Mouse (Mus musculus): ENCODE data around the gene Rnf135.
"Not testable (repeated sequence)": the region's sequence is repeated elsewhere in the genome, so short reads cannot be mapped to it uniquely, and the experiment has no call there.

Gene Rnf135

DNA sequence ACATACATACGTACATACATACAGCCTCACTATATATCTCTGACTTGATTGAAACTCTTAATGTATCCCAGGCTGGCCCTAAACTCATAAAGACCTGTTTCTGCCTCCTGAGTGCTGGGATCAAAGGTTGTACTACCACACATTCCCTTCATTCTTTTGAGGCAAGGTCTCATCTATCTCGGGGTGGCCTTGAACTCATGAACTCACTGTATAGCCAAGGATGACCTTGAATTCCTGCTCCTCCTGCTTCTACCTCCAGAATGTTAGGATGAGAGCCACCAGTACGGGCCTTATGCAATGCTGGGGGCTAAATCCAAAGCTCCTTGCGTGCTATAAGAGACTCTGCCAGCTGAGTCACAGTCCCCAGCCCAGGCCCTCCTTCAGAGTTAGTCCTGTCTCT is 22.6 kb upstream of the Rnf135 start:
- DNase-seq (ENCODE audit: low read depth, low spot score): no peak

DNA sequence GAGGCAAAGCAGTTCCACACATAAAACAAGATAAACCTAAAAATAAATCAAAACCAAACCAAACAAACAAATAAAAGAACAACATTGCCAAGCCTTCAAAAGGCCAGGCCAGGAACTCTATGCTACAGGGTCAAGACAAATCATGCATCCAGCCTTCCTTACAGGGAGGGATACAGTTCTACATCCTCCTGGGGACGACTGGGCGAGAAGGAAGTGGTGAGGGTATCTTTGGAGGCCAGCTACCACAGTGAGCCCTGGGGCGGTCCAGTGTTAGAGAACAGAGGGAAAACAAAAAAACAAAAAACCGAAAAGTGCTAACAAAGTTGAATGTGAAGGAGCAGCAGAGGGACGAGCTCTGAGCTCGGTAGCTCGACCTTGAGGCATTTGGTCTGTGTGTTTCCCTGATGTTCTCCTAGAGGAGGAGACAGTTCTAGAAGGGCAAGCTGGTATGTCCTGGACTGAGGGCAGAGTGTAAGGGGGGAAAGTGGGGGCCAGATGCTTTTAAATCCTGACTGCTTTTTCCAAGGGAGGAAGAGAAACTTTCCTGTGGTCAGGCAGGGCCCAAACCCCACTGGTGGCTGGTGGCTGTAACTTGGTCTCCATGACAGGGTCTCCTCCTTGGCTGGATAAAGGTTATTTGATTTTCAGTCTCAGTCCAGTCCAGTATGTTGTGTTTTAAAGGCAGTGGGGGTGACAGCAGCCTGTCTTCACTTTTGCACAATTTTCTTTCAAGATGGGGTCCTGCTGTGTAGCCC is 20.1 kb upstream of the Rnf135 start:
- no peak for DNase-seq (ENCODE audit: low read depth, low spot score)

DNA sequence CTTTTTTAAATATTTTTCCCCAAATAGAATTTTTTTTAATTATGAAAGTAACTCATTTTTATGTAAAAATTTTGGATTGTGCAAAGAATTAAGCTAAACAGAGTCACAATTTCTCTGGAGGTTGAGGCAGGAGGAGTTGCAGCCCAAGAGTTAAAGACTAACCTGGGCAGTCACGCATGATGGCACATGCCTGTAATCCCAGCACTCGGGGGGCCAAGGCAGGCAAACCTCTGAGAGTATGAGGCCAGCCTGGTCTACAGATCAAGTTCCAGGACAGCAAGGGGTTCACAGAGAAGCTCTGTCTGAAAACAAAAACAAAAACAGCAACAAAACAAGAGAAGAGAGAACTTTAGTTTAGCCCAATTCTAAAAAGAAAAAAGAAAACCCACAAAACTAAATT is 19.4 kb upstream of the Rnf135 start:
- DNase-seq (ENCODE audit: low read depth, low spot score): no peak

DNA sequence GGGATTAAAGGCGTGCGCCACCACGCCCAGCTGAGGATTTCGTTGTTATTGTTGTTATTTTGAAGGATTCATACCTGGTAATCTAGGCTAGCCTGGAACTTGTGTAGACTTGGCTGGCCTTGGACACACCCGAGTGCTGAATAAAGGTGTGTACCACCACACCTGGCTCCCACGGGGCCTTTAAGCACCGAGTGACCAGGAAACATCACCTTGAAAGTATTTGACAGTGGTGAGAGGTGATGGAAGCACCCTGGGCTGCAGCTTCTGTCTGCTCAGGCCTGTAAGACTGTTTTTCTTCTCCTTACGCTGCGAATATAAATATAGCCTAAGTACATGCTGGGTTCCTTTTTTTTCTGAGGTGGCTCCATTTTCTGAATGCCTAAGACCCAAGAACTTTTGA is 15.5 kb upstream of the Rnf135 start:
- DNase-seq (ENCODE audit: low read depth, low spot score): no peak

DNA sequence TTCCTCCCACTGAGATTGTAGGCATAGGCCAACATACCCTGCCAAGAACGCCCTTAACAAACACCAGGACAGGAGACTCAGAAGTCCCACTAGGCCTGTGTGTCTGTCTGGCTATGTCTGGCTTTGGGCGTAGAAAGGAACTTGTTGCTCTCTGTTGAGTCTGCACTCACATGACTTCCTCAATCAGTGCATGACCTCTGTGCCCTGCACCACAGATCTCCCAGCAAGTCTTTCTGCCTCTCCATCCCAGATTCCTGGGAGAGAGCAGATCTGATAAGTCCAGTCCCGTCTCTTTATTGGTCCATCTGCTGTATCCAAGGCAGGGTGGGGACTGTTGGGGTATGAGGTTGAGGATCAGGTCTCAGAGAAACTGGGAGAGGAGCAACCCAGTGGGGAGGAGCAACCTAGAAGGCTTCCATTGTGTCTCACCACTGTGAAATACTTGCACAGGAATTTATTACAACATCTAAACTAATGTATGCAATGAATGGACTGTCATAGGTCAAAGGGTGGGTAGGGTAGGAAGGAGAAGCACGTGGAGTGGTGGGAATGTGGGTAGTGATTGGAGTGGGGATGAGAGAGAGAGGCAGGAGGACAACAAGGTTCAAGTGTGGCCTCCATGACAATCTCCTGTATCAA is 14.9 kb upstream of the Rnf135 start:
- DNase-seq (ENCODE audit: low read depth, low spot score): no peak

DNA sequence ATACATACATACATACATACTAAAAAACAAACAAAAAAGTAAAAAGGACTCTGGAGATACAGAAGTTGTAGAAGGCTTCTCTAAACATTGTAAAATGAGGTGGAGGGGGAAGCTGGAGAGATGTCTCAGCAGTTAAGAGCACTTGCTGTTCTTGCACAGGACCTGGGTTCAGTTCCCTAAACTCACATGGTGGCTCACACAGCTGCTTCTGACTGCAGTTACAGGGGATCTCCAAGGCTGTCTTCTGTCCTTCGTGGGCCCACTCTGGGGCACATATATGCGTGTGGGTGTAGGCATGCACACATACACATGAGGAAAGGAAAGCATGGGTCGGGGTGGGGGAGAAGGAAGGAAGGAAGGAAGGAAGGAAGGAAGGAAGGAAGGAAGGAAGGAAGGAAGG is 14.0 kb upstream of the Rnf135 start:
- DNase-seq (ENCODE audit: low read depth, low spot score): no peak

DNA sequence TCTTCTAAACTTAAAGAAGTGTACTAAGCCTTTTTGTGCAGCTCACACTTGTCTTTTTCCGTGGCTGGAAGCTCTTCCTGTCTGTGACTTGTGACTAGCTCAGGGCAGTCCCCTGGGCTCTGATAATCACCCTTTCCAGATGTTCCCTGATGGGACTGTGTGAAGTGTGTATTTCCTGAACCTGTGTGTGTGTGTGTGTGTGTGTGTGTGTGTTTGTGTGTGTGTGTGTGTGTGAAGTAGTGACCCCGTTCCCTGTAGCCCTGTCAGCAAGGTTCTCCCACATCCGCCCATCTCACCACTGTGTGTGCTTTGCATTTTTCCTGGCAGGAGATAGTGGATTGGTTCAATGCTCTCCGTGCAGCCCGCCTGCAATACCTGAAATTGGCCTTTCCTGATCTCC is 13.3 kb upstream of the Rnf135 start:
- DNase-seq (ENCODE audit: low read depth, low spot score): no peak

DNA sequence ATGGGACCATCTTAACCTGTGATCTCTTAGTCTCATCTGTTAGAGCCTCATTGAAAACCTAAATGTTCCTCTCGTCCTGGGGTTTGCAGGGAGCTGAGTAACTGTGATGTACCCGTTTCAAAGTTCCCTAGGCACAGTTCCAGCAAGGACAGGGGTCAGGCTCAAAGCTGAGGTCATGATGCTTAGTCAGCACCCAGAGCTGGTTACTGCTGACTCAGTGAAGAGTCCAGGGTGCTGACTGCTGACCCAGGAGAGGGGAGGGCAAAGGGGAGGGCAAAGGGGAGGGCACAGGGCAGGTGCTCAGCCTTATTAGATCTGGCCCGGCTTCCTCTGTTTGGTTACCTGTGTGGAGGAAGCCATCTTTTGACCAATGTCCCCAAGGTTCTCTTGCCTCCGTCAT is 11.8 kb upstream of the Rnf135 start:
- no peak for DNase-seq (ENCODE audit: low read depth, low spot score)

DNA sequence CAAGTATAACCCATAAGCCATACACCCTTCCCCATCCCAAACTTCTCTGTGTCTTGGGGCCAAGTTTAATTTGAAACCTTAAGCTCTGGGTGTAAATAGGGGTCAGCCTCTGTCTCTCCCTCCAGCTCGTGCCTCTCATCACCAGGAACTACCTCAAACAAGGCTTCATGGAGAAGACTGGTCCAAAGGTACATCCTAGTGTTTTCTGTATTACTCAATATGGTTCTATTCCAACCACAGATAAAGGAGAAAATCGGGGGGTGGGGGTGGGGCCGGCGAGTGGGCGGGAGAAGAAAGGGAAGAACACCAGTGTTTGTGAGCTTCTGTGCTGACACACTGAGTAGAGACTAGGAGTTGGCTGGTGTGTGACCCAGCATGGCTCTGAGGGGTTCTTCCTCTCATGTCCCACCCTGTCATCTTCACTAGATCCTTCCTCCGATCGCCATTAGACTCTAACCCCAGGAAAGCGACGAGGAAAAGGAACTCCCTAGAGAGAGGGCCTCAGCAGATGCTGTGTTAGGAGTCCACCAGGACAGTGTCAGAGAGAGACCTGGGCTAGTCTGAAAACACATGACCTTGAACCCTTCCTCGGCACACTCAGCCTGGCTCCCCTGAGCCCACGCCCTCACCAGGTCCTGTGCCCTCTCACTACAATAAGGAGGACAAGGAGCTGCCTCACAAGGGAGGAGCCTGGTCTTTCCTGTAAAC is 9.5 kb upstream of the Rnf135 start:
- no peak for DNase-seq (ENCODE audit: low read depth, low spot score)

DNA sequence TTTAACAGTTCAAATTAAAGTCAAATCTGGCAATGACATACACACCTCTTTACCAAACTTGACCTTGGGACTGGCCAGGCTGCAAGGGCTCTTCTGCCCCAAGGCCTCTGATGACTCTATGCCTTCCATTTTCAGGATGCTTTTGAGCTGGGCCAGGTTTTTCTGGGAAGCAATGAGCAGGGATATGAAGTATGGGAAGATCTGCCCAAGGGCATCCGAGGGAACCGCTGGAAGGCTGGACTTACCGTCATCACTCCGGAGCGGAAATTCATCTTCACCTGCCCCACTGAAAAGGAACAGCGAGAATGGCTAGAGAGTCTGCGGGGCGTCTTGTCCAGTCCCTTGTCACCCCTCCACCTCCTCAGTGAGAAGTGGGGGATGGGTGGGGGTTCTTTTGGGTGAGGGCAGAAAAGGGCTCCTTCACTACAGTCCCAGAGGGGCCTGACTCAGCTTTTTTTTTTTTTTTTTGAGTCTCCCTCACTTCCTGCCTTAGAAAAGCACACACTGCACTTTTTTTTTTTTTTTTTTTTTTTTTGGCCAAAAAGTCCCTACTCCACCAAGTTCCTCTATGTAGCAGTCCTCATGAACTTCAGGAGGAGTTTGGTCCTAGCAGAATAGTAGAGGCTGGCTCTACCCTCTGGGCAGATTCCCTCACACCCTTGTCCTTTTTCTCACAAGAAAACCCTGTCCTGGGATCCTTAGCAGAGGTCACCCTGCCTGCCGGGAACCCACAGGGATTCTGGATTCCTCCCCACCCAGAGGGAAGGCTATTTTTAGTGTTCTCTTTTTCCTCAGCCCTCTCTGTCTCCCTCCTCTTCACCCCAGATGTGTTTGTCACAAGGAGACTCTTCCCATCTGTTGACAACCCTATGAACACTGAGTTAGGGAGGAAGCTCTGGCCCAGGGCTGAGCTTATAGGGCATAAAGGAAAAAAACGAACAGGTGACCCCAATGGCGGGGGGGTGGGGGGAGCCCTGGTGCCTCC is 6.4 kb upstream of the Rnf135 start:
- no peak for DNase-seq (ENCODE audit: low read depth, low spot score)

DNA sequence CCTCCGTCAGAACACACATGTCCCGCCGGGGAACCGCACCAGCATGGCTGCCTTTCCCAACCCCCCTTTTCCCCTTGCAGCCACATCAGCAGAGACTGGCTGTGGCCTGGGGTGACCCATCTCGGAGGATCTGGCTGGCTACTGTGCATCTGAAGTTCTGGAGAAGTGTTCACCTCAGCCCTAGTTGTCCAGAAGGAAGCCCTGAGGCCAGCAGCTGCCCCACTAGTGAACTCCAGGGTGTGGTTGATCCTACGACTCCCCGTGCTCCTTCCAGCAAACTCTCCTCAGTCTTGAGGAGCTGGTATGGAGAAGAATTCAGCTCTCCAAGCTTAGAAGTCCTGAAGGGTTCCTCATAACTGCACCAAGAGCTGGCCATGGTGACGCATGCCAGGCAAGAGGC is 5.3 kb upstream of the Rnf135 start:
- DNase-seq (ENCODE audit: low read depth, low spot score): no peak

DNA sequence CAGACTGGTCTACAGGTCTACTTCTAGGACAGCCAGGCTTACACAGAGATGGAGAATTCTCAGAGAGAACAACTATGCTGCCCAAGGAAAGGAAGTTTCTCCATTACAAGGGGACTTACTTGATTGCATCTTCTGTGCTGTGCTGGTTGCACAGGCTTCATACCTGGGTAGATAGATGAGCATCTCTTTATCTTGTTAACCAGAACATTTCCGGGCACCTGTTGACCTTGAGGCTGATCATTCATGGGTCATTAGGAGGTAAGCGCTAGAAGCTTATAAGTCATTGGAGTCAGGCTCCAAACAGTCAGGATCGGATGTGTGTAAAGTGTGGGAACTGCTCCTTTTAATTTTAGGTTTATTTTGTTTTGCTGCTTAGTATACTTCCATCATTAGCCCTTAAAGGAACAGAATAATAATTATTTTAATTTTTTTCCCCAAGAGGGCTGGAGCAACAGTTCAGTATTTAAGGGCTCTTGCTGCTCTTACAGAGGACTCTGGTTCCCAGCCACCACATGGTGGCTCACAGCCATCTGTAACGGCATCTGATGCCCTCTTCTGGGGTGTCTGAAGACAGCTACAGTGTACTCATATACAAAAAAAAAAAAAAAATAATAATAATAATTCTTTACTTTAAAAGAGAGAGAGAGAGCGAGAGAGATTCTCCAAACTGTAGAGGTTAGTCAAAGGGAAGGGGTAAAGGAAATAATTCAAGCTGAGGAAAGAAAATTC is 2.5 kb upstream of the Rnf135 start:
- DNase-seq (ENCODE audit: low read depth, low spot score): no peak

DNA sequence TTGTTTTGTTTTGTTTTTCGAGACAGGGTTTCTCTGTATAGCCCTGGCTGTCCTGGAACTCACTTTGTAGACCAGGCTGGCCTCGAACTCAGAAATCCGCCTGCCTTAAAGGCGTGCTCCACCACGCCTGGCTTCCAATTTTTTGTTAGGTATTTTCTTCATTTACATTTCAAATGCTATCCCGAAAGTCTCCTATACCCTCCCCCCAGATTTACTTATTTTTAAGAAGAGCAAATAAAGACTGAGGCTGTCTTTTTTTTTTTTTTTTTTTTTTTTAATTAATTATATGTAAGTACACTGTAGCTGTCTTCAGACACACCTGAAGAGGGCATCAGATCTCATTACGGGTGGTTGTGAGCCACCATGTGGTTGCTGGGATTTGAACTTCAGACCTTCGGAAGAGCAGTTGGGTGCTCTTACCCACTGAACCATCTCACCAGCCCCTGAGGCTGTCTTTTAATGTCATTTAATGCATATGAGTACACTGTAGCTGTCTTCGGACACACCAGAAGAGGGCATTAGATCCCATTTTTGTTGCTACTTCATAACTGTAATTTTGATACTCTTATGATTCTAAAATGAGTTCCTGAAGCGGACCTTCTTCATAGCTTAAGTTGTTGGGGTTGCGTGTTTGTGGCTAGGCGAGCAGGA is 472 bp upstream of the Rnf135 start:
- not testable (repeated sequence) for DNase-seq (ENCODE audit: low read depth, low spot score)

DNA sequence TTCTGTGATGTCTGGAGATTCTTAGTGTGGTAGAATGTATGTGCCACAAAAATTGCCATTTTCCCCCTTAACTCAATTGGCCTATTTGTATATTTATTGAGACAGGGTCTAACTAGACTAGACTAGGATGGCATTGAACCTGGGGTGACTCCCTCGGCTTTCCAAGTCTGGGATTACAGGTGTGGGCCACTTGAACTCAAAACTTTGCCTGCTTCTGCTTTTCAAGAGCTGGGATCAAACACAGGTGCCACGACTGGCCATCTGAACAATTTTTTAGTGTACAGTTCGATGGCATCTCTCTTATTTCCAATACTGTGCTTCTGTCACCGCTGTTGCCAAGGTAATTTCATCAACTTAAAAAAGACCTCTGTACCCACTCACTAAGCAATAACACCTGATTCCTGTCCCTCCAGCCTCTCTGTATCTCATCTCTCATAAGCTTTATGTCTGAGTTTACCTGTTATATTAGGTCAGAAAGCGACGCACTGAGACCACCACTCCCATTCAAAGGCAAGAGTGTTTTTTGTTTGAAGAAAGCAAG is 950 bp downstream of the Rnf135 start:
- DNase-seq (ENCODE audit: low read depth, low spot score): no peak

DNA sequence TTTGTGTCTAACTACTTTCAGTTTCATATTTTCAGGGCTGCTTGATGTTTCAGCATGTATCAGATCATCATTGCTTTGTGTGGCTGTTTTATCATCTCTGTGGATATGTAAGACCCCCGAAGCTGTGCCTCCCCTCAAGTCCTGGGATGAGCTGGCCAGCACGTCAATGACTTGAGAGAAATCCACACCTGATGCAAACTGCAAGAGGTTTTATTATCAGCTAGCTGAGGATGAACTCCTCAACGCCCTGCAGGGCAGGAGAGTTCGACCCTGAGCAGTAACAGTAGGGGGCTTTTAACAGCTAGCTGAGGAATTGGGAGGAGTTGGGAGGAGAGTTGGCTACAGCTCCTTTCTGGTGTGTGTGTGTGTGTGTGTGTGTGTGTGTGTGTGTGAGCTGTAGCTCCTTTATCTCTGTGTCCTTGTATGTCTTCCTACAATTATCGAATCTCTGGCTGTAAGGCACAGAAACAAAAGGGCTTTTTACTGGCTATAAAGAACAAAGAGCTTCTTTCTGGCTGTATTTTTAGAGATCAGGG is 1.9 kb downstream of the Rnf135 start:
- not testable (repeated sequence) for DNase-seq (ENCODE audit: low read depth, low spot score)

DNA sequence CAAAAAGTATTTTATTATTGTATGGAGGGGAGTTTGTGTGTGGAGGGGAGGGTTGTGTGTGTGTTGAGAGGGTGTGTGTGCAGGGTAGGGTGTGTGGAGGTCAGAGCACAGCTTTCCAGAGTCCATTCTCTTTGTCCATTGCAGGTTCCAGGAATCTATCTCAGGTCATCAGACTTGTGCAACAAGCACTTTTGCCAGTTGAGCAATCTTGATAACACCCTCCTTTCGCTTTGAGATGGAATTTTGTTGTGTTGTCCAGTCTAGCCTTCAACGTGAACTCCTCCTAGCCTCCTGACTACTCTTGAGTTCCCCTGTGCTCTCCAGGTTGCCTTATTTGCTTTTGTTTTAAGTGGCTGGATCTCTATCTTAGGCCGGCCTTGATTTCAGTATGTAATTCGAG is 6.6 kb downstream of the Rnf135 start:
- no peak for DNase-seq (ENCODE audit: low read depth, low spot score)

DNA sequence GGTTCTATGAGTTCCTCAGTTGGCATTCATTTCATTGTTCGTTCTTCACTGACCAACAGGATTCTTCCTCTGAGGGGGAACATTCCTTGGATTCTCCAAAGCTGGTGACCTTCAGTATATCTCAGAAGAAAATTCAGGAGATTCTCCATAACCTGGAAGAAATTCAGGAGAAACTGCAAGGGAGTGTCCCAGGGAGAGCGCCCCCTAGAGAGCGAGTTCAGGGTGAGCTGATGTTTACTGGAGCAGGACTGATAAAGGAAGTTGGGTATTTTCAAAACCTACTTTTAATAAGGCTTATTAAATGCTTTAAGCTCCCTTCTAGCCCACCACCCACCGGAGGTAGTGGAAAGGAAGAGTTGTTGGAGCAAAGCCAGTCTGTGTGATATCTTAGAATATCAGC is 10.2 kb downstream of the Rnf135 start:
- DNase-seq (ENCODE audit: low read depth, low spot score): no peak

DNA sequence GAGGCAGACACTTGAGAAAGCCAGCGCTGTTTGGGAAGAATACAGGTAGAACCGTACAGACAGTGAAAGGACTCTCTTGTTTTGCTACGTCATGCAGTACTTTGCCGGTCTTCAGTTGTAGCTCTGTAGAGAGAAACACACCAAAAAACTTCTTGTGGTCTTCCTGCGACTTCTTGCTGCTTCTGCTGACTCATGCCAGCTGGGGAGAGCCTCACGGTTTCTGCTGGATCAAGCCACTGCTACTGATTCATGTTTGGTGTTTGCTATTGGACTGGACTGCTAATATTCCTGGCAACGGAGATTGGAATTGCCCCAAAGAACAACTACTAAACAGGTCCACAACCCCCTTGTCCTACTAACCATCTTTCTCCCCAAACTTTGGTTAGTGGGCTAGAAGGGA is 12.7 kb downstream of the Rnf135 start:
- no peak for DNase-seq (ENCODE audit: low read depth, low spot score)

DNA sequence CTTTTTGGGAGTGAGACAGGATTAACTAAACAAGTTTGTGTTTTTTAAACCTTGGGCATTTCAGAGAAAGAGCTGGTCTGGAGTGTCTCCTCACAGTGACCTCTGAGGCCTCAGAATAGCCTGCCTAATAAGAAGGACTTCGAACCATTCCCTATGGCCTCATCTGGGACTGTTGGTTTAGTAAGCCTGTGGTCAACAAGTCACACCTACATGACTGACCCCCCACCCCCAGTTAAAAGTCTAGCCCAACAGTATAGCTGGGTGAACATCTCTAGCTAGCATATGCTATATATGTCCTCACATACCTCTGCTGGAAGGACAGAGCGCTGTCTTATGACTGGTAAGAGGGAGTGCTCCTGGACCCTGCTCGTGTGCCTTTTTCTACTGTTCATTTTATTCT is 15.7 kb downstream of the Rnf135 start:
- DNase-seq (ENCODE audit: low read depth, low spot score): no peak

DNA sequence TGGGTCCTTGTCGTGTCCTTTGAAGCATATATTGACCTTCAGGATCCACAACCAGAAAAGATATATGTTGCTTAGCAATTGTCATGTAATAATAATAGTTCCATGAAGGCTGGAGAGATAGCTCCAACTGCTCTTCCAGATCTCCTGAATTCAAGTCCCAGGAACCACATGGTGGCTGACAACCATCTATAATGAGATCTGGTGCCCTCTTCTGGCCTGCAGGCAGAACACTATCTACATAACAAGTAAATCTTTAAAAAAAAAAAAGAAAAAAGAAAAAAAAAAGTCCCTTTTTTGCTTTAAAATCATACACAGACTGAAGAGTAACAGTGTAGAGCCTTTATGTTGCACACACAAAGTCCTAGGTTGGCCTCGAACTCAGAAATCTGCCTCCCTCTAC is 16.1 kb downstream of the Rnf135 start:
- no peak for DNase-seq (ENCODE audit: low read depth, low spot score)
